Mouse (Mus musculus) forelimb bud, embryonic 11.5 days (tissue): ENCODE data around the gene Shc1.

ENCODE experiments used
- DNase-seq: peaks from one replicate; pipeline ENCODE4 v3.0.0-alpha.2; 2012; ENCODE audit warnings: low read depth, low spot score

The Shc1 gene

DNA sequence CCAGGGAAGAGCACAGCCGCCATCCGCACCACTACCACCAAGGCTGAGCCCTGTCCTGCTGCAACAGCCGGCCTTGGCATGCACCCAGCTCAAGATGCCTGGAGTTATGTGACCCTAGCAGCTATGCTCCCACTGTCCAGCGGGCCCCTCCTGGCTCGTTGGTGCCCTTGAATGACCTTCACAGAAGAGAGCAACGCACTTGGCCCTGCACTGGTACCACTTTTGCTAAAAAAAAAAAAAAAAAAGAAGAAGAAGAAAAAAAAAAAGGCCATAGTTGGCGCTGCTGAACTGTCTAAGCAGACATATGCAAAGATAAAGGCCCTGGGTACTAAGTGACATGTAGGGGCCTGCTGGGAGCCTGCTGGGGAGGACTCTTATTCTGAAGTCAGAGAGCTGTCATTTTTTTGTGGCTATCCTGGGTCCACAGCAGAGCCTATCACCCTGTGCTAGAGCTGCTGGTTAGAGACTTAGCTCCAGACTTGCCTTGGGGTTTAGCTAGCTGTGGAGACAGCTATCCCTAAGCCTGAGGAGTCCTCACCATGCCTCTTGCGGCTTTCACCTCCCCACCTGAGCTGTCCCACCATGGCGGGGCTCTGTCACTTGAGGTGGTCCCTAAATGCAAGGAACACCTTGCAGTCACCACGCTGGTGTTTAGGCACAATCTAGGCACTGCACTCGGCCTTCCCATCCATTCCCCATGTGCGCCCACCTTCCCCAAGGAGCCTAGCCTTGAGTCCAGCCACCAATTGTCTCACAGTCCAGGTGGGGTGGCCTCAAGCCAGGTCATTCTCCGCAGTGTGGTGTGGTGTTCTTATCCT is 30.7 kb downstream of the Shc1 start:
- DNase-seq = no peak

DNA sequence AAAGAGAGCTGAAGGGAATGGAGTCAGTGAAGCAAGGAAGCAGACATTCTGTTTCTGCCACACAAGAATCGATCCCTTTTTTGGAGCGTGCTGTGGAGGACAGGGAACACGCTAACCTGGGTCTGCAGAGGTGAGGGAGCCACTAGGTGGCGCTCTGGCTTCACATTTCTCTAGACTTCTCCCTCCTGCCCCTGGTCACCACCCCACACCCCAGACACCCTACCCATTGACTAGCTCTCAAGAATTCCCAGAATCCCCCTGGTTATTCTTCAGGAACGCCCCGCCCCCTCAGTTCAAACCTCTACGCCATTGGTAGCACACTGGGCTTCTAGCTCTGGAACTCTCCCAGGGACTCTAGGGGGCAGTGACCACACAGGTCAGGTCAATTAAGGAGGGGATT is 31.3 kb downstream of the Shc1 start:
- DNase-seq = peak; percentile 74

GRCm38 (mm10) chr3:89451916-89452315 is 33.7 kb downstream of the Shc1 start:
- DNase-seq = no peak

GRCm38 (mm10) chr3:89454401-89455177 is 36.3 kb downstream of the Shc1 start, which contains the start of gene Pmvk:
Pmvk (plus strand) TSS chr3:89454541.
- DNase-seq = no peak

DNA sequence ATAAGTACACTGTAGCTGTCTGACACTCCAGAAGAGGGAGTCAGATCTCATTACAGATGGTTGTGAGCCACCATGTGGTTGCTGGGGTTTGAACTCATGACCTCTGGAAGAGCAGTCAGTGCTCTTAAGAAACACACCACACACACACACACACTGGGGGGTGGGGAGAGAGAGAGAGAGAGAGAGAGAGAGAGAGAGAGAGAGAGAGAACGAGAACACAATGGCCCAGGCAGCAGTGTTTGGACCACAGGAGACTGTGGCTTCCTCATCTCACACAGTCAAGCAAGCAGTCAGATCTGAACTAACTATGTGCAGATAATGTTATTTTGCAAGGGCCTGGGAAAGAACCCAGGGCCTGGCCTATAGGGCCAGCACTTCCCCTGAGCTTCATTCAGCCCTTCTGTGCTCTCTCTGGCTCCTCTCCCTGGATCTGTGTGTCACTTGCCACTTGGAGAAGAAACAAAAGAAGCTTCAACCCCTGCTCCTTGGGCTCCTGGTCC is 37.6 kb downstream of the Shc1 start:
- no peak for DNase-seq

- DNase-seq = peak; percentile 85
Measured at GRCm38 (mm10) chr3:89456726-89457665, 38.8 kb downstream of the Shc1 start.

GRCm38 (mm10) chr3:89458372-89458964 is 40.2 kb downstream of the Shc1 start:
- DNase-seq = no peak

- peak; percentile 93 for DNase-seq
Measured at GRCm38 (mm10) chr3:89458965-89459807, 40.9 kb downstream of the Shc1 start.

- no peak for DNase-seq
Measured at GRCm38 (mm10) chr3:89468268-89468667, 50.0 kb downstream of the Shc1 start.

GRCm38 (mm10) chr3:89472280-89472679 is 54.0 kb downstream of the Shc1 start:
- DNase-seq = no peak

DNA sequence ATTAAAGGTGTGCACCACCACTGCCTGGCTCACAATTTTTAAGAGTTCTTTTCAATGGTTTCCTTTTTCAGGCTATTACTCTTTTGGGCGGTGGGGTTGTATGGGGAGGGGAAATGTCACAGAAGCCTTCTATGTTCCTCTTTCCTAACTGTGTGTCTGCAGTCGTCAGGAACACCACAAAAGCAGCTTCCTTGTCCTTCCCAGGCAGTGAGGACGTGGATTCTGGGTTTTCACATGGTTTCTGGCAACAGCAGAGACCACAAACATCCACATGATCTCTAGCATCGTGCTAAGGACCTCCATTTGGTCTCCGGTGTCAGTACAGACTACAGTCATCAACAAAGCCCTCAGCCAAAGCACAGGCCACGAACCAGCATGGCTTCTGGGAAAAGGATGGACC is 55.6 kb downstream of the Shc1 start:
- no peak for DNase-seq

DNA sequence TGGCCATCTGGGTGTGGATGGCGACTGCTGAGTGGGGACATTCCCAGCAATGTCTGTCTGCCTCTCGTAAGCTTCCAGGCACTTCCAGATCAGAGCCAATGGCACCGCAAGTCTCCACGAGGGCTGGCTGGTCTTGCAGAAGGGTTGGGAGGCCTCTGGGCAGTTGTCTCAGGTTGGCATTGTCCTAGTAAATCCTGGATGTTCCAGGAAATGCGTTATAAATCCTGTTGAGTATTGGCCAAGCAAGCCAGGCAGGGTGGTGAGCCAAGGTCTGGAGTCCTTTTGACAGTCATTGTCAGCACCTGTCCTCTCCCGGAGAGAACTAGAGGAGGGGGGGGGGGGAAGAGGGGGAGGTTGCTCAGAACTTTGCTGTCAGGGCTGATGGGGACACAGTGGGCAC is 60.8 kb downstream of the Shc1 start:
- DNase-seq = no peak
